Mouse (Mus musculus) bone marrow, adult 2 months (tissue): ENCODE measurements around the gene Card14.

Experiments used
- CTCF ChIP-seq: fragments of 200-500 bp; IDR thresholded peaks from 2 replicates; pipeline ENCODE4 v1.5.1; 2011; ENCODE audit warnings: low read length, control low read depth; ENCODE audit not compliant: control insufficient read depth, insufficient read depth
- POLR2A ChIP-seq: fragments of 200-500 bp; IDR thresholded peaks from 2 replicates; pipeline ENCODE4 v1.6.1; 2011; ENCODE audit warnings: low read depth, mild to moderate bottlenecking, control low read depth, low read length, borderline replicate concordance; ENCODE audit not compliant: control insufficient read depth

- TF ChIP-seq CTCF = no peak
- TF ChIP-seq POLR2A = no peak
These were observed 40.3 kb upstream of the Card14 start for GRCm38 (mm10) chr11:119267241-119267674.
